Mouse (Mus musculus) neural tube, embryonic 14.5 days (tissue): ENCODE results near the gene Mfsd8. TPM values are rescaled to one million over a fixed set of nuclear protein-coding genes. Genes with fewer than 3 reads are reported as not detected.
"Not testable (repeated sequence)": the region's sequence is repeated elsewhere in the genome, so short reads cannot be mapped to it uniquely, and the experiment has no call there.

Source experiments
- ATAC-seq: fragments of 200-750 bp; cut with Nextera tagmentation; 2 replicates; pipeline ENCODE4 v1.8.0; 2017; ENCODE audit warnings: low read depth, mild to moderate bottlenecking, moderate TSS enrichment, moderate library complexity
- H3K27ac ChIP-seq: fragments of 300-500 bp; sonication (generic); 2 replicates; pipeline ENCODE4 v1.5.1; 2014; ENCODE audit warnings: low read depth, mild to moderate bottlenecking, control low read depth, low read length, moderate library complexity, mixed read lengths
- H3K27me3 ChIP-seq: fragments of 300-500 bp; sonication (generic); 2 replicates; pipeline ENCODE4 v1.6.1; 2014; ENCODE audit warnings: low read length; ENCODE audit not compliant: control insufficient read depth, insufficient read depth
- H3K36me3 ChIP-seq: fragments of 300-500 bp; sonication (generic); 2 replicates; pipeline ENCODE4 v1.6.1; 2014; ENCODE audit warnings: low read length, mixed read lengths; ENCODE audit not compliant: control insufficient read depth, insufficient read depth
- H3K4me1 ChIP-seq: fragments of 300-500 bp; sonication (generic); 2 replicates; pipeline ENCODE4 v1.6.1; 2014; ENCODE audit warnings: low read length; ENCODE audit not compliant: control insufficient read depth, insufficient read depth
- H3K4me2 ChIP-seq: fragments of 300-500 bp; sonication (generic); 2 replicates; pipeline ENCODE4 v1.6.1; 2014; ENCODE audit warnings: mild to moderate bottlenecking, low read depth, low read length, control low read depth
- H3K4me3 ChIP-seq: fragments of 300-500 bp; sonication (generic); 2 replicates; pipeline ENCODE4 v1.5.1; 2014; ENCODE audit warnings: low read depth, low read length, control low read depth, mixed read lengths
- H3K9ac ChIP-seq: fragments of 300-500 bp; sonication (generic); replicated peaks from 2 replicates; pipeline ENCODE4 v1.6.1; 2014; ENCODE audit warnings: low read depth, mild to moderate bottlenecking, control low read depth, low read length, mixed read lengths
- H3K9me3 ChIP-seq: fragments of 300-500 bp; sonication (generic); 2 replicates; pipeline ENCODE4 v1.6.1; 2016; ENCODE audit warnings: low read length; ENCODE audit not compliant: control insufficient read depth
- WGBS: fragments of 180-500 bp; shearing (Covaris S2); extraction: QIAGEN DNeasy Blood & Tissue Kit; methylation state at CpG from one replicate; pipeline ENCODE4 v1.1.7; 2014; 5-methylcytosine and 5-hydroxymethylcytosine counted together
- polyA plus RNA-seq: library from polyadenylated mRNA; unstranded; fragments of >200 nt; fragmentation: Nextera tagmentation; extraction: Ambion mirVana; gene quantifications from 2 replicates; pipeline ENCODE4 v1.2.1, GENCODE M21; 2014

The Mfsd8 gene
- polyA plus RNA-seq = 14.4 and 14.9 TPM in 2 replicates

DNA sequence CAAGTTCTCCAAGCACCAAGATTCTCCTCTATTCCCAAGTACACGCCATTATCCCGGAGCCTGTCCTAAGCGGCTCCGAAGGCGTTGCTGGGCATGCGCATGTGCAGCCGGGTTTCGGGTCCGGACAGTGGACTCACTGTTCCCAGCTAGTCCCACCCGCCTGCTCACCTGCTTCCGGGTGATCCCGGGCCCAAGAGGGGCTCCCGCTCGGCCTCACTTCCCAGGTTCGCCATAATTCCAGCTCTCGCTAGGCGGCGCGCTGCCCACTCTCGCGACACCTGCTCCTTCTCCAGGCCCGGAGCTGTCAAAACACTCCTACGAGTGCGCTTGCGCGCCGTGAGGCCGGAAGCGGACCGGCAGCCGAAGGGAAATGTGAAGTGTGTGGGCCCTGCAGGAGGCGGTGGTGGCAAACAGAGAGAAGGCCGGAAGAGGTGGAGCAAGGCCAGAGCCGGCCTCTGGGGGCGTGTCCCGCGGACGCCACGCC, at the start of gene Mfsd8:
Gene Mfsd8, minus strand, starts transcription at position 414 of the 484 bp plus-strand sequence.
- H3K27me3 ChIP-seq, H3K9me3 ChIP-seq, H3K4me1 ChIP-seq, H3K36me3 ChIP-seq: not testable (repeated sequence)
- peak within 1 kb of the TSS; percentile 76 for H3K27ac ChIP-seq
- WGBS = under 1% methylated on average over 39 of the region's 39 CpGs
- peak within 1 kb of the TSS; percentile 42 for H3K4me3 ChIP-seq
- H3K9ac ChIP-seq = peak within 1 kb of the TSS; percentile 60
- ATAC-seq = peak; percentile 99
- peak within 1 kb of the TSS; percentile 57 for H3K4me2 ChIP-seq

DNA sequence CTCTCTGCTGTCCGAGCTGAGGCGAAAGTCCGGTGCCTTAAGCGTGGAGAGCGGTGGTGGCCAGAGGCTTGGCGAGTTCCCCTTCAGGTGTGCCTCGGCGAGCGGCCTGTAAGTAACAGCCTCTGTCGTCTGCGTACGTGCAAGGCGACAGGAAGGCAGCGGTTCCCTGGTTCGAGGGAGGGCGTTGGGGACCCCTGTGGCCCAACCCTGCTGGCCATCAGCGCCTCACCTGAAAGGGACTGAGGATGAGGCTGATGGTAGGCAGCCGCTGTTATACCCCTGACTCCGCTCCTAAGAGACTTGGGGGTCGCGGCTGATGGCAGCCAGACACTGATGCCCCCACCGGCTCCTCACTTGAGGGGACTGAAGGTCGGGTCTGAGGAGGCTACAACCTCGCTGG, 47.6 kb upstream of the Mfsd8 start:
- H3K36me3 ChIP-seq, H3K27me3 ChIP-seq, H3K4me1 ChIP-seq, H3K9me3 ChIP-seq, ATAC-seq: not testable (repeated sequence)
- peak overlapping the region; percentile 60; the same call in 1 of the 2 replicates for H3K27ac ChIP-seq
- peak overlapping the region; percentile 55 for H3K9ac ChIP-seq
- peak overlapping the region; percentile 59 for H3K4me2 ChIP-seq
- H3K4me3 ChIP-seq = peak overlapping the region; percentile 43
- WGBS = under 1% methylated on average over 18 of the region's 24 CpGs

DNA sequence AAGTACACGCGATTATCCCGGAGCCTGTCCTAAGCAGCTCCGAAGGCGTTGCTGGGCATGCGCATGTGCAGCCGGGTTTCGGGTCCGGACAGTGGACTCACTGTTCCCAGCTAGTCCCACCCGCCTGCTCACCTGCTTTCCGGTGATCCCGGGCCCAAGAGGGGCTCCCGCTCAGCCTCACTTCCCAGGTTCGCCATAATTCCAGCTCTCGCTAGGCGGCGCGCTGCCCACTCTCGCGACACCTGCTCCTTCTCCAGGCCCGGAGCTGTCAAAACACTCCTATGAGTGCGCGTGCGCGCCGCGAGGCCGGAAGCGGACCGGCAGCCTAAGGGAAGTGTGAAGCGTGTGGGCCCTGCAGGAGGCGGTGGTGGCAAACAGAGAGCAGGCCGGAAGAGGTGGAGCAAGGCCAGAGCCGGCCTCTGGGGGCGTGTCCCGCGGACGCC, 47.2 kb upstream of the Mfsd8 start:
- ATAC-seq = peak; percentile 100
- H3K4me1 ChIP-seq, H3K36me3 ChIP-seq, H3K27me3 ChIP-seq, H3K9me3 ChIP-seq: not testable (repeated sequence)
- Histone ChIP-seq H3K4me2 (peak overlapping the region; percentile 49), H3K9ac (peak overlapping the region; percentile 32; the same call in 1 of the 2 replicates), H3K27ac (0 out of 2 replicates have a peak overlapping the region, but pooled peaks have one; percentile 29), H3K4me3 (peak overlapping the region; percentile 43)
- WGBS = under 1% methylated on average over 36 of the region's 38 CpGs

DNA sequence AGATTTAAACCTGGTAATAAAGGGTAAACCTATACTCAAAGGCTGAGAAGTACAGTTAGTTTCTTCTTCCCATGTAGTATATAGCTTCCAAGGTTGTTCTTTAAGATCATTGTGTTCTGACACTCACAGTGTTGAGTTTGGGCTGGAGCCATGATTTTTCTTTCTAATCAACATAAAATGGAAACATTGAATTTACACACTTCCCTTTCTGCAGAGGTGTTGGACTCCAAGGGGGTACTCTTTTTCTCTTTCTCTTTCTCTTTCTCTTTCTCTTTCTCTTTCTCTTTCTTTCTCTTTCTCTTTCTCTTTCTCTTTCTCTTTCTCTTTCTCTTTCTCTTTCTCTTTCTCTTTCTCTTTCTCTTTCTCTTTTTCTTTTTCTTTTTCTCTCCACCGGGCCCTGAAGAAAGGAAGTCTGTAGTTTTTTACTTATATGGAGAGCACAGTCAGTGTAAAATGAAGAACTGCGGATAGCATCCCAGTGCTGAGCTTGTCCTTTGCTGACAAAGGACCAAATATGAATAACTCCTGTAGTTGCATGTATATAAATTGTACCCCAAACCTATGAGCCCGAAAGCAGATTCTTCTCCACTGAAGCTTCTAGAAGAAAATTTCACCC, 6.5 kb upstream of the Mfsd8 start:
- H3K9ac ChIP-seq, ATAC-seq, H3K36me3 ChIP-seq, H3K27me3 ChIP-seq, H3K9me3 ChIP-seq, H3K27ac ChIP-seq, H3K4me1 ChIP-seq, H3K4me2 ChIP-seq, H3K4me3 ChIP-seq: not testable (repeated sequence)
- 93% methylated on average over 3 of the region's 3 CpGs for WGBS

DNA sequence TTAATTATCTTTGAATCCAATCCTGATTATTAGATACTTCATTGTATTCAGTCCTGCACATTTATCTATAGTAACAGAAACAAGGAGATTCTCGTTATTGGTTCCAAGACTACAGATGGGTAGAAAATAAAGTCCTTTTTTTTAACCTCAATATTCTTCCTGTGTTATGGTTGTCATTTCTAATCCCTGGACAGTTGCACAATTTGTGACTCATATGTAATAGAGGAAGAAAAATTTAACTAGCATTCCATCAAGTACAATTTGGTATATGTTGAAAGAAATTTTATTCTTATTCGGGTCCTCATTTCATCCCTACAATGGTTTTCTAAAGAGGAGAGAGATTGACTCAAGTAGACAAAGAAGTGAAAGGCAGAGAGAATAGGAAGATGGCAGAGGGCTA, 1.2 kb upstream of the Mfsd8 start:
- not testable (repeated sequence) for H3K9me3 ChIP-seq, H3K4me1 ChIP-seq, H3K36me3 ChIP-seq, H3K4me3 ChIP-seq, H3K4me2 ChIP-seq, H3K27me3 ChIP-seq, H3K9ac ChIP-seq, ATAC-seq, H3K27ac ChIP-seq
- 93% methylated on average over 2 of the region's 2 CpGs for WGBS

DNA sequence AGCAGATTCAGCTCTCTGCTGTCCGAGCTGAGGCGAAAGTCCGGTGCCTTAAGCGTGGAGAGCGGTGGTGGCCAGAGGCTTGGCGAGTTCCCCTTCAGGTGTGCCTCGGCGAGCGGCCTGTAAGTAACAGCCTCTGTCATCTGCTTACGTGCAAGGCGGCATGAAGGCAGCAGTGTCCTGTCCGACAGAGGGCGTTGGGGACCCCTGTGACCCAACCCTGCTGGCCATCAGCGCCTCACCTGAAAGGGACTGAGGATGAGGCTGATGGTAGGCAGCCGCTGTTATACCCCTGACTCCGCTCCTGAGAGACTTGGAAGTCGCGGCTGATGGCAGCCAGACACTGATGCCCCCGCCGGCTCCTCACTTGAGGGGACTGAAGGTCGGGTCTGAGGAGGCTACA, 332 bp upstream of the Mfsd8 start:
- Histone ChIP-seq H3K9ac (peak overlapping the region; percentile 50), H3K4me3 (peak overlapping the region; percentile 42), H3K4me2 (peak overlapping the region; percentile 50)
- not testable (repeated sequence) for ATAC-seq, H3K27me3 ChIP-seq, H3K27ac ChIP-seq, H3K9me3 ChIP-seq, H3K36me3 ChIP-seq, H3K4me1 ChIP-seq
- WGBS = under 1% methylated on average over 14 of the region's 21 CpGs

DNA sequence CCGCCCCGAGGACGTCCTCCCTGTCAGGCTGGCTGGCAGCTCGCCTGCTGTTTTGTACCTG, 101 bp upstream of the Mfsd8 start, which contains the start of gene Abhd18:
Gene Abhd18, plus strand, starts transcription at position 14 of the 61 bp plus-strand sequence.
- WGBS = 0% methylated on average over 3 of the region's 4 CpGs
- H3K9me3 ChIP-seq, H3K36me3 ChIP-seq, ATAC-seq, H3K4me1 ChIP-seq, H3K27me3 ChIP-seq: not testable (repeated sequence)
- Histone ChIP-seq H3K4me3 (peak within 1 kb of the TSS; percentile 42), H3K4me2 (peak within 1 kb of the TSS; percentile 57), H3K9ac (peak within 1 kb of the TSS; percentile 60), H3K27ac (peak within 1 kb of the TSS; percentile 76)

DNA sequence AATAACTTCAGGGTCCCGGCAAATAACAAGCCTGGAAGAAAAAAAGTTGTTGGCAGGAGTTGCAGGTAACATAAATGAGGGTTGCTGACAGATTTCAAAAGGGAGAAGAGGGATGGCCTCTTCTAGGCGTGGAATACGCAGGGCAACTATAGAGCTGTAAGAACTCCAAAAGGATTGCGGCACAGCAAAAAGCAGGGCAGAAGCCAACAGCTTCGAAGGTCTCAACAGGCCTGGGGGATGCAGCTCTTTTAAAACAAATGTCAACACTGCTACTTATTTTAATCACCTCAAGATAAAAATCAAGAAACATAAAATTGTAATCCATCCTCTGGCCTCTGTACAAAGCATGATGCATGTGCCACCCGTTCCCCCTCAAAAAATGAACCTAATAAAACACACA, 1.2 kb downstream of the Mfsd8 start:
- H3K27me3 ChIP-seq, H3K4me1 ChIP-seq, H3K27ac ChIP-seq, H3K9me3 ChIP-seq, ATAC-seq, H3K9ac ChIP-seq, H3K36me3 ChIP-seq: not testable (repeated sequence)
- Histone ChIP-seq H3K4me2 (peak overlapping the region; percentile 57), H3K4me3 (peak overlapping the region; percentile 42)
- 77% methylated on average over 5 of the region's 6 CpGs for WGBS

DNA sequence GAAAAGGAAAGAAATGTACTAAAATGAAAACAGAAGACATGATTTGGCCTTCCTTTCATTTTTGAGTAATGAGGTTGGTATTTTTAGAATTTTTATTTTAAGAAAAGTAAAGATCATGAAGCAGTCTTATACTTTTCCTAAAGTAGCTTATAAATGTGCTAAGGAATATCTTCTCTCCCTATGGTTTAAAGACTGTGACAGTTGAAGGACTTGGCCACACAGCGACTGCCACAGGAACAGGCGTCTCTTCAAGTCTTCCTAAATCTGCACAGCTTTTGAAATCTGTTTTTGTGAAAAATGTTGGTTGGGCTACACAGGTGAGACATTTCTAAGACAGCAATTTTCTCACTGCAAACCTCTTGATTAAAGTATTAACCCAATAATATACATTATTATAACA, 33.4 kb downstream of the Mfsd8 start:
- Histone ChIP-seq H3K27ac (no peak overlapping the region), H3K4me1 (no peaks in the 10 kb centered on the region), H3K36me3 (peaks cover 22% of the 10 kb centered on the region; the same call in 1 of the 2 replicates), H3K27me3 (no peaks in the 10 kb centered on the region), H3K4me2 (no peak overlapping the region), H3K4me3 (no peak overlapping the region), H3K9me3 (no peaks in the 10 kb centered on the region), H3K9ac (no peak overlapping the region)
- 95% methylated on average over 2 of the region's 2 CpGs for WGBS
- ATAC-seq = no peak
